Mouse (Mus musculus) MEL (cell line): ENCODE measurements around the gene Vmn2r100. TPM values are rescaled to one million over a fixed set of nuclear protein-coding genes. Genes with fewer than 3 reads are reported as not detected.

Experiments used
- DNase-seq: peaks from one replicate; pipeline ENCODE4 v3.0.0; 2011; ENCODE audit warnings: low read depth, low spot score
- H3K27ac ChIP-seq: 2 replicates; pipeline ENCODE4 v1.5.1; 2012; ENCODE audit warnings: low read depth, mild to moderate bottlenecking, control low read depth, low read length, moderate library complexity; ENCODE audit not compliant: control insufficient read depth
- H3K27me3 ChIP-seq, 2 experiments: fragments of 150-350 bp in 1 of 2; sonication (generic) in 1 of 2; 2 replicates each; pipeline ENCODE4 v1.6.1; 2012; ENCODE audit warnings: low read length in 2 of 2, mild to moderate bottlenecking in 2 of 2, improper control_type of control experiment in 1 of 2, moderate library complexity in 1 of 2; ENCODE audit not compliant: insufficient read depth in 2 of 2, control insufficient read depth in 1 of 2
- H3K36me3 ChIP-seq, 2 experiments: 2 replicates each; pipeline ENCODE4 v1.6.1; 2012 to 2014; ENCODE audit warnings: low read length in 2 of 2, improper control_type of control experiment in 1 of 2, inconsistent platforms in 1 of 2, mild to moderate bottlenecking in 1 of 2; ENCODE audit not compliant: insufficient read depth in 2 of 2, control insufficient read depth in 1 of 2
- H3K4me1 ChIP-seq, 2 experiments: fragments of 150-350 bp in 1 of 2; sonication (generic) in 1 of 2; 2 replicates each; pipeline ENCODE4 v1.6.1; 2012; ENCODE audit warnings: low read length in 2 of 2, improper control_type of control experiment in 1 of 2, mild to moderate bottlenecking in 1 of 2; ENCODE audit not compliant: insufficient read depth in 2 of 2, control insufficient read depth in 1 of 2
- H3K4me3 ChIP-seq, 2 experiments: fragments of 150-350 bp in 1 of 2; sonication (generic) in 1 of 2; 2 replicates each; pipeline ENCODE4 v1.5.1; 2012; ENCODE audit warnings: low read depth in 2 of 2, low read length in 2 of 2, mild to moderate bottlenecking in 2 of 2, moderate library complexity in 2 of 2, control low read depth in 1 of 2, improper control_type of control experiment in 1 of 2; ENCODE audit not compliant: control insufficient read depth in 1 of 2, insufficient read depth in 1 of 2
- H3K79me2 ChIP-seq: 2 replicates; pipeline ENCODE4 v1.6.1; 2012; ENCODE audit warnings: mild to moderate bottlenecking, low read length, moderate library complexity; ENCODE audit not compliant: control insufficient read depth, poor library complexity, insufficient read depth
- H3K9ac ChIP-seq: 2 replicates; pipeline ENCODE4 v1.6.1; 2012; ENCODE audit warnings: low read depth, mild to moderate bottlenecking, control low read depth, low read length, moderate library complexity; ENCODE audit not compliant: control insufficient read depth, poor library complexity, severe bottlenecking
- H3K9me3 ChIP-seq: fragments of 150-350 bp; sonication (generic); replicated peaks from 2 replicates; pipeline ENCODE4 v1.6.1; 2012; ENCODE audit warnings: mild to moderate bottlenecking, low read length, improper control_type of control experiment, moderate library complexity; ENCODE audit not compliant: insufficient read depth
- CHD1 ChIP-seq: IDR thresholded peaks from 2 replicates; pipeline ENCODE4 v1.6.1; 2012; ENCODE audit warnings: low read depth, mild to moderate bottlenecking, inconsistent platforms, low read length, improper control_type of control experiment
- CHD2 ChIP-seq: IDR thresholded peaks from 2 replicates; pipeline ENCODE4 v1.6.1; 2011; ENCODE audit warnings: low read length, improper control_type of control experiment
- ELF1 ChIP-seq: IDR thresholded peaks from 2 replicates; pipeline ENCODE4 v1.6.1; 2014; ENCODE audit warnings: low read depth, mild to moderate bottlenecking, inconsistent platforms, low read length, improper control_type of control experiment, moderate library complexity
- ETS1 ChIP-seq: IDR thresholded peaks from 2 replicates; pipeline ENCODE4 v1.6.1; 2012; ENCODE audit warnings: low read depth, mild to moderate bottlenecking, inconsistent platforms, low read length, improper control_type of control experiment, moderate library complexity
- GABPA ChIP-seq: IDR thresholded peaks from 2 replicates; pipeline ENCODE4 v1.6.1; 2012; ENCODE audit warnings: low read depth, mild to moderate bottlenecking, inconsistent platforms, low read length, improper control_type of control experiment, moderate library complexity
- GATA1 ChIP-seq: IDR thresholded peaks from 2 replicates; pipeline ENCODE4 v1.6.1; 2011; ENCODE audit warnings: low read depth, low read length, improper control_type of control experiment
- HCFC1 ChIP-seq: IDR thresholded peaks from 2 replicates; pipeline ENCODE4 v1.6.1; 2012; ENCODE audit warnings: low read depth, mild to moderate bottlenecking, inconsistent platforms, low read length, improper control_type of control experiment, moderate library complexity
- JUND ChIP-seq: IDR thresholded peaks from 2 replicates; pipeline ENCODE4 v1.6.1; 2011; ENCODE audit warnings: low read depth, mild to moderate bottlenecking, improper control_type of control experiment, low read length
- KAT2A ChIP-seq: conservative IDR thresholded peaks from 2 replicates; pipeline ENCODE4 v1.6.1; 2012; ENCODE audit warnings: low read depth, low read length, improper control_type of control experiment, inconsistent platforms
- MAX ChIP-seq: IDR thresholded peaks from 2 replicates; pipeline ENCODE4 v1.6.1; 2011; ENCODE audit warnings: low read length, improper control_type of control experiment
- MAZ ChIP-seq: IDR thresholded peaks from 2 replicates; pipeline ENCODE4 v1.6.1; 2012; ENCODE audit warnings: low read depth, mild to moderate bottlenecking, inconsistent platforms, low read length, improper control_type of control experiment
- MEF2A ChIP-seq: IDR thresholded peaks from 2 replicates; pipeline ENCODE4 v1.6.1; 2014; ENCODE audit warnings: low read depth, mild to moderate bottlenecking, inconsistent platforms, low read length, improper control_type of control experiment; ENCODE audit not compliant: poor library complexity, insufficient replicate concordance, severe bottlenecking; ENCODE audit errors: extremely low read depth
- MYB ChIP-seq: IDR thresholded peaks from 2 replicates; pipeline ENCODE4 v1.6.1; 2011; ENCODE audit warnings: mild to moderate bottlenecking, low read depth, low read length, improper control_type of control experiment
- MYC ChIP-seq: IDR thresholded peaks from 2 replicates; pipeline ENCODE4 v1.6.1; 2011; ENCODE audit warnings: low read depth, mild to moderate bottlenecking, low read length, improper control_type of control experiment, moderate library complexity
- NELFE ChIP-seq: IDR thresholded peaks from 2 replicates; pipeline ENCODE4 v1.6.1; 2011; ENCODE audit warnings: low read depth, low read length, improper control_type of control experiment
- POLR2A ChIP-seq, 2 experiments: IDR thresholded peaks; 2 replicates each; pipeline ENCODE4 v1.6.1; 2011 to 2012; ENCODE audit warnings: low read length in 2 of 2, mild to moderate bottlenecking in 2 of 2, control low read depth in 1 of 2, improper control_type of control experiment in 1 of 2, low read depth in 1 of 2, moderate library complexity in 1 of 2; ENCODE audit not compliant: control insufficient read depth in 1 of 2, insufficient read depth in 1 of 2, poor library complexity in 1 of 2
- POLR2AphosphoS5 ChIP-seq: IDR thresholded peaks from 2 replicates; pipeline ENCODE4 v1.6.1; 2012; ENCODE audit warnings: low read depth, borderline replicate concordance, mild to moderate bottlenecking, inconsistent platforms, low read length, moderate library complexity, mixed read lengths
- RAD21 ChIP-seq: IDR thresholded peaks from 2 replicates; pipeline ENCODE4 v1.6.1; 2011; ENCODE audit warnings: mild to moderate bottlenecking, low read depth, low read length, improper control_type of control experiment
- RCOR1 ChIP-seq: IDR thresholded peaks from 2 replicates; pipeline ENCODE4 v1.6.1; 2012; ENCODE audit warnings: low read depth, mild to moderate bottlenecking, inconsistent platforms, low read length, improper control_type of control experiment
- TAL1 ChIP-seq: IDR thresholded peaks from 2 replicates; pipeline ENCODE4 v1.6.1; 2012; ENCODE audit warnings: mild to moderate bottlenecking, inconsistent platforms, low read length, moderate library complexity, mixed read lengths
- UBTF ChIP-seq: IDR thresholded peaks from 2 replicates; pipeline ENCODE4 v1.6.1; 2012; ENCODE audit warnings: low read depth, mild to moderate bottlenecking, inconsistent platforms, low read length, improper control_type of control experiment, moderate library complexity, borderline replicate concordance; ENCODE audit not compliant: insufficient read depth
- USF2 ChIP-seq, 2 experiments: IDR thresholded peaks; 2 replicates each; pipeline ENCODE4 v1.6.1; 2011 to 2012; ENCODE audit warnings: improper control_type of control experiment in 2 of 2, low read length in 2 of 2, borderline replicate concordance in 1 of 2, inconsistent platforms in 1 of 2, low read depth in 1 of 2, mild to moderate bottlenecking in 1 of 2; ENCODE audit not compliant: insufficient read depth in 1 of 2
- ZC3H11A ChIP-seq: IDR thresholded peaks from 2 replicates; pipeline ENCODE4 v1.6.1; 2012; ENCODE audit warnings: low read depth, mild to moderate bottlenecking, inconsistent platforms, low read length, improper control_type of control experiment
- ZMIZ1 ChIP-seq: IDR thresholded peaks from 2 replicates; pipeline ENCODE4 v1.6.1; 2012; ENCODE audit warnings: low read depth, mild to moderate bottlenecking, inconsistent platforms, low read length, improper control_type of control experiment, moderate library complexity
- ZNF384 ChIP-seq: IDR thresholded peaks from 2 replicates; pipeline ENCODE4 v1.6.1; 2012; ENCODE audit warnings: low read depth, mild to moderate bottlenecking, inconsistent platforms, low read length, improper control_type of control experiment
- polyA plus RNA-seq, 2 experiments: library from polyadenylated mRNA; stranded (reverse) in 1 of 2; unstranded in 1 of 2; fragments of >175 nt in 1 of 2; fragments of >200 nt in 1 of 2; gene quantifications; 2 replicates each; pipeline versions ENCODE4 v1.2.1 to v1.2.4; 2012; ENCODE audit warnings: low replicate concordance in 2 of 2, low read depth in 1 of 2; ENCODE audit not compliant: insufficient read length in 2 of 2, insufficient read depth in 1 of 2, missing spikeins in 1 of 2
- total RNA-seq: library from RNA; depleted of rRNA; stranded (reverse); fragments of 300-350 nt; gene quantifications from 2 replicates; pipeline ENCODE4 v1.2.3, GENCODE M21; 2012; rRNA removed

The Vmn2r100 gene
- total RNA-seq, result not detected in 2 replicates
- not detected for polyA plus RNA-seq

- no peak for DNase-seq
- TF ChIP-seq HCFC1 (no peak), ZNF384 (no peak)
Measured at GRCm38 (mm10) chr17:19504432-19504831, at the start of gene Vmn2r100. Gene Vmn2r100, plus strand, starts transcription at chr17:19504732.

GRCm38 (mm10) chr17:19482866-19483265 lies 21.7 kb upstream of the Vmn2r100 start:
- DNase-seq, result no peak
- Histone ChIP-seq H3K27me3 (no peaks in the 10 kb centered on the region; a peak in 1 of 4 replicates), H3K4me1 (no peaks in the 10 kb centered on the region), H3K4me3 (no peak overlapping the region), H3K36me3 (no peaks in the 10 kb centered on the region), H3K9ac (no peak overlapping the region), H3K27ac (no peak overlapping the region), H3K79me2 (no peaks in the 10 kb centered on the region), H3K9me3 (no peaks in the 10 kb centered on the region)
- no peak for TF ChIP-seq MEF2A
- TF ChIP-seq CHD1, result no peak
- no peak for TF ChIP-seq ETS1
- TF ChIP-seq RAD21, result no peak
- no peak for TF ChIP-seq POLR2AphosphoS5
- TF ChIP-seq HCFC1, result no peak
- TF ChIP-seq MYC, result no peak
- no peak for TF ChIP-seq ZC3H11A
- no peak for TF ChIP-seq MAX
- no peak for TF ChIP-seq MYB

More at GRCm38 (mm10) chr17:19504432-19504831, at the start of gene Vmn2r100:
- Histone ChIP-seq H3K27me3 (no peaks in the 10 kb centered on the region), H3K9me3 (no peaks in the 10 kb centered on the region), H3K27ac (no peak within 1 kb of the TSS), H3K4me3 (no peak within 1 kb of the TSS), H3K36me3 (peaks cover 0 to 2% of the 10 kb centered on the region in 2 experiments; a peak in 1 of 4 replicates), H3K9ac (no peak within 1 kb of the TSS), H3K4me1 (0 out of 4 replicates have a peak, but pooled peaks cover 0 to 2% of the 10 kb centered on the region in 2 experiments), H3K79me2 (no peaks in the 10 kb centered on the region)

GRCm38 (mm10) chr17:19576927-19577326 lies 72.4 kb downstream of the Vmn2r100 start, which contains the start of gene Vmn2r101:
Gene Vmn2r101, plus strand, starts transcription at chr17:19577227.
- H3K27me3 ChIP-seq, result no peaks in the 10 kb centered on the region
- no peak within 1 kb of the TSS for H3K4me3 ChIP-seq
- no peaks in the 10 kb centered on the region for H3K36me3 ChIP-seq
- no peak for DNase-seq
- H3K9me3 ChIP-seq, result no peaks in the 10 kb centered on the region
- no peak for TF ChIP-seq NELFE
- TF ChIP-seq CHD2, result no peak
- TF ChIP-seq ELF1, result no peak
- TF ChIP-seq MYB, result no peak
- no peak for TF ChIP-seq JUND
- no peak for TF ChIP-seq MAX
- TF ChIP-seq USF2 (IDR thresholded peaks at IDR 0.05; ENCODE audit: borderline replicate concordance in 1 of 2, insufficient read depth in 1 of 2, low read depth in 1 of 2, low read length in 2 of 2), result no peak
- no peak for TF ChIP-seq RCOR1
- TF ChIP-seq POLR2A (IDR thresholded peaks at IDR 0.05; ENCODE audit: control insufficient read depth in 1 of 2, insufficient read depth in 1 of 2, low read depth in 1 of 2, low read length in 2 of 2, poor library complexity in 1 of 2), result no peak
- TF ChIP-seq ZMIZ1, result no peak
- no peak for TF ChIP-seq TAL1
- TF ChIP-seq UBTF, result no peak
- no peak for TF ChIP-seq RAD21
- TF ChIP-seq KAT2A, result no peak
- no peak for TF ChIP-seq GATA1
- TF ChIP-seq MEF2A, result no peak
- TF ChIP-seq GABPA, result no peak
- TF ChIP-seq MAZ, result no peak
- no peaks in the 10 kb centered on the region for H3K4me1 ChIP-seq
- no peak within 1 kb of the TSS for H3K27ac ChIP-seq
- no peaks in the 10 kb centered on the region for H3K79me2 ChIP-seq
- H3K9ac ChIP-seq, result no peak within 1 kb of the TSS
